Mouse (Mus musculus) kidney, adult 8-10 months (tissue): ENCODE measurements at regions not wholly inside any gene's neighbourhood (a gene's known extent, or its start where the extent isn't known, plus 50 kb on each side); places are given as distances from the start of the nearest gene placed in this dataset.
"Not testable (repeated sequence)": the region's sequence is repeated elsewhere in the genome, so short reads cannot be mapped to it uniquely, and the experiment has no call there.

Experiments
- DNase-seq, 2 experiments: peaks; one replicate each; pipeline ENCODE4 v3.0.0; 2022

DNA sequence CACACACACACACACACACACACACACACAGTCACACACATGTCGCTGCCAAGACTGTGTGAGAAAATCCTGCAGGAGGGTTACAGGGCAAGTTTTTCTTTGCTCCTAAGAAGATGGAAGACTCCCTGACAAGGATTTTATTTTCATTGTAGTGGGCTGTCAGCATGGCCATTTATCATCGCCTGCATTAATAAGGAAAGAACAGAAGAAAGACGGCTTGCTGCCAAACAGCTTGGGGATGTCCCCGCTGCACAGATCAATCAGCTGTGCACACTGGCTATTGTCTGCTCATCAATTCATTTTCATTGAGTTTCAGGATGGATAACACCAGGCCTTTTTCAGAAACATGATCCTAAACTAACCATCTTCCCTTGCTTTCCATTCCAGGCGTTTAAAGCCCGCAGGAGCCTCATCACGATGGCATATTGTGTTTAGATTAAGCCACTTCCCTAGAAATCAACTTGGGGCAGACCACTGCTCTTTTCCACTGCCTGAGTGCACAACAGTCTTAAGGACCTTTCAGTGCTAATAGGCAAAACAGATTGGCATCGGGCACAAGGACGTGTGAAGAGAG, 213.1 kb upstream of the Crbn start:
- no peak for DNase-seq

DNA sequence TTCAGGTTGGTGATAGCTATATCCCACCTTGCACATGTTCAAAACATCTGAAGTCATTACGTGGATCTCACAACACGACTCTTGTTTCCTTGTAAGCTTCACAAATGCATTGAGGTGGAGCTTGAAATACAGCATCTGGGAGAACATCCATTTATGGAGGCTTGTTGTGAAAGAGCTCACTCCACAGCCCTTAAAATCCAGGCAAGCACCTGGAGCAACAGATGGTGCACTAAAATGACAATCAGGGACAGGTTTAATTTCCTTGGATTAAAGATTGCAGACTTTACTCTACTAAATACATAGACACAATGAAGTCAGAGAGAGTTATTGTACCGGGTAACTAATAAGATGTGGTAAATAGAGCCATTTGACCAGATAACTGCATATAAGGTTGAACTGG, 219.2 kb upstream of the Crbn start:
- no peak for DNase-seq

DNA sequence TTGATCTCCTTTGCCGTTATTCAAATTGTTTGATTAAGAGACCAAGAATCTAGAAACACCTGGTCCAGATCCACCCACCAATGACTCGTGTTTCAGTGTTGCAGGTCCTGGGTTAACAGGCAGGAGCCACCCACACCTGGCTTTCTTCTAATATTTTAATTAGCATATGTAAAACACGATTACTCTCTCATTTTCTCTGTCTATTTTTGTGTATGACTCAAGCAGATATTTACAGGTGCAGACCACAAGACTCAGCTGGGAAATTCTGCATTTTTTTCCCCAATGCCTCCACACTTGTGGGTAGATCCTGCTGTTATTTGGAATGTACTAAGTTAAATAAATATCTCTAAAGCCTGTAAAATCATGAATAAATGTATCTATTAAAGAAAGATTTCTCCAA, 245.3 kb upstream of the Crbn start:
- no peak for DNase-seq

DNA sequence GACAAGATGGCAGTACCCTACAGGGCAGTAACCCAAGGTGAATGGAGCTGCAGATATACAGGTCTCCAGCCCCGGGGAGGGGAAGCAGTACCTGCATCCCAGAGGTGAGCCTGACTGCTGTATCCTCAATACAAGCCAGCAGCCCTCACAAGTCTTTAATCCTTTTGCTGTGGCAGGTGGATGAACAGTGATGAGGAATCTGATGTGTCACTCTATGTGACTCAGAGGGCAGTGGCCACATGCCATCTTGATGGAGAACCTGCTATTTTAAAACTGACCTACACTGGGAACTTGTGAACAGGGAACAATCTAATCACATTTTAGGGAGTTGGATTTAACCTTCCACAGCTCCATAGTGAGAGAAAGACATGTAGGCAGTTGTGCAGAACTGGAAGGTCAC, 251.7 kb upstream of the Crbn start:
- DNase-seq = no peak

GRCm38 (mm10) chr6:107052180-107052579, 252.3 kb upstream of the Crbn start:
- no peak for DNase-seq

DNA sequence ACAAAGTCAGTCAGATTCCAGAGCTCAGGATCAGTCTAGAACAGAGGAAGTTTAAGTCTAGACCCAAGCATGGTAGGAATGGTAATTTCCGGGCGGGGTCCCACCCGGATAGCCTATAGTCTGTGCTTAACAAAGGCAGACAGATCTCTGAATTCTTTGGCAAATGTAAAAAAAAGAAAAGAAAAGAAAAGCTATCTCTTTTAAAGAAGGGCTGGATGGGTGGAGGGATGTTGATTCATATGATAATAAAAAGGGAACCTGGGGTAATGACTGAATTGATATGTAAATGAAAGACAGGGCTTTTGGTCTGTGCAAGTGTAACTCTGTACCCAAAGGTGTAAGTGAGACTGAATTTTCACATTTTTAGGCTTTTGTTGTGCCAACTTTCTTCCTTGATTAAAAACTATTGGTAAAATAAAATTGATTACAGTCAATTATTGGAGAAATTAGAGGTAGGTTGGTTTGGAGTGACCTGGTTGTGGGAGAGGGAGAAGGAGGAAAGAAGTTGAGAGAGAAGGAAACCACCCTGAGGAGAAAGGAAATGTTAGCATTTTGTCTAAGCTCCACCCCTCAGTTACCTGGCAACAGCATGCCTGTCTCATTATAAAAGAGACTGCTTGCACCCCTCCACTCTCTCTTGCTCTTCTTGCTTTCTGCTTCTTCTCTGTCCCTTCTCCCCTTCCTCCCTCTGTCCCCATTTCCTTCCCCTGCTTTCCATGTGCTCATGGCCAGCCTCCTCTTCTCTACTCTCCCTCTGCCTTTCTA, 259.3 kb upstream of the Crbn start:
- no peak for DNase-seq

DNA sequence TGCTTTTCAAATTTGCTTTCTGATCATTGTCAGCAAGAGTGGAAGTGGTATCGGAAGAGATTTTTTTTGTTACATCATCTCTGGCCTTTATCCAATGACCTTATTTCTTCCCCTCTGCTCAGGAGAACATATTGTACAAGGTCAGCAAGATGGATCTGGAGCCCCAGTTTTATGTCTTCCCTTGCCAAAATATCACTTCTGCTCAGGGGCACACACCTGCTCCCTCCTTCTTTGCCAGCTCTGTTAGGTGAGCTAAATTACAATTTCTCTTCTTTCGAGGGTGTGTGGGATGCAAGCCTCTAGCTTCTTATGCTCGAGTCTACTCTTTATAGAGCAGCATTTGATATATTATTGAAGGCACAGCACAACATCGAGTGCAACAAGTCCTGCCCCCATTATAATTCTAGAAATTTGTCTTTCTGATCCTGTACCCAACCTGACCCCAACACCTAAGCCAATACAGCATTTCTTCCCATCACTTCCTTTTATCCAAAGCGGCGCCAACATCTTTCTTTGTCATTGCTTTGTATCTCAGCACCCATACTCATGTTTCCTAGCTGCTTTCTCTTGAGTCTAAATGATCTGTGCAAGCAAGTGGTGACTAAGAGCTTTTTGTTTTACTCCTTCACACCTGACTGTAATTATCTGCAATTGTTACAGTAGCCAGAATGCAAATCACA, 263.1 kb upstream of the Crbn start:
- DNase-seq = no peak

- DNase-seq = no peak
Observed at GRCm38 (mm10) chr6:107070441-107070840, 270.6 kb upstream of the Crbn start.

DNA sequence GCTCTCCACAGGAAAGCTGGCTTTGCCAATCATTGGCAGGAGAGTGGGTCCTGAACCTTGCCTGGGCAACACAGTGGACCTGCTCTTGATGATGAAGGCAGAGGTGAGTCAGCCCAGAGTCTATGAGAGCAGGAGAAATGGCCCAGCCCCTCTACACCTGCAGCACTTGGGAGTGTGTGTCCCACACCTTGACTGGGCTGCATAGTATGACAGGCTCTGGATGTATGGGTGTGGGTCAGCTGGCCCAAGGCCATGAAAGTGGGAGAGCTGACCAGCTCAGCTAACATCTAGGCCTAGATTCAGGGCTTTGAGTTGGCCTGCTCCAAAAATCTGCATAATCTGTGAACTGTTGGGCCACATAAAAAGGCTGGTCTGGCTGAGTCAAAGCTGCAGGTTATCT, 292.7 kb upstream of the Crbn start:
- no peak for DNase-seq

DNA sequence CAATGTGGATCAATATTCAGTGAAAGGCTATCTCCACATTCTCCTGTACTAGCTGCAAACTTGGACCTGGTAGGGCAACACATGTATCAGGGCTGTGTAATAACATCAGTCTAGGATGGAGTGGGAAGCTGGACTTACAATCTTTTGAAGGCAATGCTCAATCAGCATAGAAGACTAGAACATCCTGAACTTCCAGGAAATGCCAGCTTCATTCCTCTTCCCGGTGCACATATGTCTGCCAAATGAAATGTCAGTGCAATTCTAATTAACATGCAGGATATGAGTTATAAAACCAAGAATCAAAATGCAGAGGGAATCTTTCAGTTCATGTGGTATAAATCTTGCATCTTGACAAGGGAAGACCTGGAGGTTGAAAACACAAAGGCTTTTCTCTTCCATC, 328.8 kb upstream of the Crbn start:
- no peak for DNase-seq

GRCm38 (mm10) chr6:107167736-107168491, 361.7 kb upstream of the Lrrn1 start:
- DNase-seq = no peak

GRCm38 (mm10) chr6:107218309-107218708, 311.3 kb upstream of the Lrrn1 start:
- DNase-seq = no peak

GRCm38 (mm10) chr6:107218721-107219120, 310.8 kb upstream of the Lrrn1 start:
- no peak for DNase-seq

DNA sequence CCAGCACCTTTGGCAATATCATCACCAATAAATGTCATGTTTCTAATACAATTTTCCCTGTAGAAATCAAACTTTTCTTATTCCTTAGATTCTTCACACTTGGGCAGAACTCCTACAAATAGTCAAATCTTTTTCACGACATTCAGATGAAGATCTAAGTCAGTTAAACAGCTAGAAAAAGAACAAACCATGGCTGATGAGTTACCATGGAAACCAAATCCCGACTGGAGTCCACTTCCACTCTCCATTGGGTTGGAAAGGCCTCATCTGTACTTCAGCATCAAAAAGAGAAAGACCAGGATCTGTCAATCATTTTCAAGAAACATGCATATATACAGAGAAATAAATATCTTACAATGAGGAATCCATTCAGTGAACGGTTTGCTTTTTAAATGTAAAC, 307.0 kb upstream of the Lrrn1 start:
- DNase-seq = no peak

DNA sequence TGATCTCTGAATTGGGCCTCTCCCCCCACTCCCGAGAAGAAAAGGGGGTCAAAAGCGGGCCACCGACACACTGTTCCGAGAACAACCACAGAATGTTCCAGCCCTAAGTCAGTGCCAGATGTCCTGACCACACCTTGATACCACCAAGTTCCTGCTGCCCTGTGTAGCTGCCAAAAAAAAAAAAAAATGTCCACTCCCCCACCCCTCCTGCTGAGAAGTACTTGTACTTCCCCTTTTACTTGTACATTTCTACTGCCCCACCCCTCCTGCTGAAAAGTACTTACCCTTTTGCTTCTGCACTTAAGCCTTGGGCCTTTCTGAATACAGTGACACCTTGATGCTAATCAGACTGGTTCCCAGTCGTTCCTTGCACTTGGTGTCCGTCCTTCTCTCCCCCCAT, 299.7 kb upstream of the Lrrn1 start:
- DNase-seq = not testable (repeated sequence)

- DNase-seq = no peak
Observed at GRCm38 (mm10) chr6:107237692-107238091, 291.9 kb upstream of the Lrrn1 start.

DNA sequence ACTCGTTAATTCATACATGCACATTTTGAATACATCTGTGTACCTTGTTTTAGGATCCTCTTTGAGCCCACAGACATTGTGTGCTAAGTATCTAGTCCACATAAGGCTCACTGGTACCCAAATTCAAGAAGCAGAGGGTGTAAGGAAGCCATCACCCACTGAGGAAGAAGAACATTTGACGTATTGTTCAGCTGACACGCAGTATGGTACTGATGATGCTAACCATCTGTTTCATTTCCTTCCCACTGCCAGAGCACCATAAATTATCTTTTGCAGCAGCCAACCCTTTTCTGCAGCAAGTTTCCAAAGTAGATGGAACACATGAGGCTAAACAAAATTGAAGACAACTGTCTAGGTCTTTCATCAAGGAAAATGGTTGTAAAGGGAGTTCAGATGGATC, 285.6 kb upstream of the Lrrn1 start:
- no peak for DNase-seq

DNA sequence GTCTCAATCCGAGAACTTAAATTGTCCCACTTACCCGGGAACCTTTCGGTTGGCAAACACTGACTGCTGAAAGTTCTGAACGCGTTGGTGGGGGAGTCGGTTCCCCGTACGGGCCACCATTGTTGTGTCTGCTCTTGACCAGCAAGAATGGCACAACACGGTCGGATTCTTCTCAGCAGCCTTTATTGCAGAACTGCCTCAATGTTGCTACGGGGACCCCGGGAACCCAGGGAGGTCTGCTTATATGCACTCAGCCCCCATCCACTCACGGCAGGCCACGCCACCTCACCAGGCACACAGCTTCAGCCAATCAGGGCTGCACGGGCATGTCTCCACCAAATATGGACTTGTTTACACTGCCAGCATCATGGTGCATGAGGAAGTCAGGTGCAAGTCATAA, 249.2 kb upstream of the Lrrn1 start:
- DNase-seq = no peak

- DNase-seq = no peak
Observed at GRCm38 (mm10) chr6:107290850-107291249, 238.7 kb upstream of the Lrrn1 start.

DNA sequence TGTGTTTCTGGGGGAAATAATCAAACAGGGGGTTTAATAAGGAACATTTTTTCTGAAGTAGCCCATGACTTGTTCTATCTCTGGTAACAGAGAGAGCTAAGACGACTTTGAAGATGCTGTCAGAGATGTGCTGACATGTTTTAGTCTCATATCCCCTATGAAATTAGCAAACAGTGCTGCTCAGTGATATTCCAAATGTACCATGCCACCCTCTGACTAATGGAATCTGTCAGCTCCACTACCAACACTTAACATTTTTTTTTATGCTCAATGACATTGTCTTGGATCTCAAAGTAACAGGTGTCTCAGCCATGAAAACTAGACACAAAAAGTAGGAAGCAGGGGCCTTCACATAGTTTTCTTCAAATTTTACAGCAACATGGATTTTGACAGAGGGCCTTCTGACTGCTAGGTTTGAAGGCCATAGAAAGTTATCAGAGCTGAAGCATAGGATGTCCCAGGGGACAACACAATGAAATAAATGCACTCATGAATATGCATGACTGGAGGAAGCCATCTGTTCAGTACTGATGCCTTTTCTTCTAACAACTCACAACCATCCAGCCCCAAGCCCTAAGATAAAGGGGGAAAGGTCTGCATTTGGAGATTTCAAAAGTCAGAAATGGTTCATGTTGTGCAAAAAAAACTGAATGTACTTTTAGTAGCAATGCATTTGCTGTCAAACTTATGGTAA, 225.7 kb upstream of the Lrrn1 start:
- no peak for DNase-seq

DNA sequence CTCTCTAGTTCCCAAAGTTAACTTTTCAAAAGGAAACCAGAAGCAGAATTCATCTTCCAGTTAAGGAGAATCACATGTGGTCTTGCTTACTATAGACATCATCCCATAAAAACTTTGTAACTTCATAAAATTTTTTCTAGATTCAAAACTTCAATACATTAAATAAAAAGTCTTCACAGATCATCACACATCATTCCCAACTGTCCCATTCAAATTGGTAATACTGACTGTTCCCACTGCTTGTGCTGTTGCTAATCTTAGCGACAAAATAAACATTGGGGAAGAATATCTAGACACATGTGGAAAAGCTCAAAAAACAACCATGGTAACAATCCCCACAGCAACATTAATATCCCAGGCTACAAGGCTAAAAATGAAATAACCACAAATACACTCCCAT, 210.0 kb upstream of the Lrrn1 start:
- no peak for DNase-seq

GRCm38 (mm10) chr6:107350503-107350902, 179.1 kb upstream of the Lrrn1 start:
- DNase-seq = no peak

GRCm38 (mm10) chr6:107375274-107375673, 154.3 kb upstream of the Lrrn1 start:
- peak in 1 of 2 experiments; percentile 14 for DNase-seq
